Mouse (Mus musculus) ovary, adult 18-20 months (tissue): ENCODE measurements around the gene Hdac2.
A peak's percentile ranks its signal among the peaks of the same experiment; 100 is the strongest.

ENCODE experiments used
- DNase-seq: peaks from one replicate; pipeline ENCODE4 v3.0.0; 2022; ENCODE audit warnings: low spot score, mixed read lengths

Gene Hdac2

GRCm38 (mm10) chr10:36974086-36974675, at the start of gene Hdac2:
TSS of gene Hdac2 (plus strand) at chr10:36974544.
- DNase-seq: peak; percentile 80

GRCm38 (mm10) chr10:36928212-36928611, 46.1 kb upstream of the Hdac2 start:
- DNase-seq: no peak

GRCm38 (mm10) chr10:36935863-36936262, 38.5 kb upstream of the Hdac2 start:
- DNase-seq: no peak

- no peak for DNase-seq
Measured at GRCm38 (mm10) chr10:36936271-36936670, 38.1 kb upstream of the Hdac2 start.

GRCm38 (mm10) chr10:36951742-36952141, 22.6 kb upstream of the Hdac2 start:
- DNase-seq: no peak

- no peak for DNase-seq
Measured at GRCm38 (mm10) chr10:36952622-36953021, 21.7 kb upstream of the Hdac2 start.

- DNase-seq: no peak
Measured at GRCm38 (mm10) chr10:36959563-36960110, 14.7 kb upstream of the Hdac2 start.

- no peak for DNase-seq
Measured at GRCm38 (mm10) chr10:36964406-36964805, 9.9 kb upstream of the Hdac2 start.

GRCm38 (mm10) chr10:36974676-36975520, 554 bp downstream of the Hdac2 start:
- peak; percentile 42 for DNase-seq

- DNase-seq: no peak
Measured at GRCm38 (mm10) chr10:36981866-36982265, 7.5 kb downstream of the Hdac2 start.

GRCm38 (mm10) chr10:36992149-36992548, 17.8 kb downstream of the Hdac2 start:
- DNase-seq: no peak

- DNase-seq: no peak
Measured at GRCm38 (mm10) chr10:37000839-37001238, 26.5 kb downstream of the Hdac2 start.

GRCm38 (mm10) chr10:37014274-37015107, 40.1 kb downstream of the Hdac2 start:
- DNase-seq: peak; percentile 42

- no peak for DNase-seq
Measured at GRCm38 (mm10) chr10:37015729-37016128, 41.4 kb downstream of the Hdac2 start.

GRCm38 (mm10) chr10:37016200-37016599, 41.9 kb downstream of the Hdac2 start:
- no peak for DNase-seq

GRCm38 (mm10) chr10:37024301-37024700, 50.0 kb downstream of the Hdac2 start:
- DNase-seq: no peak

GRCm38 (mm10) chr10:37028651-37029050, 54.3 kb downstream of the Hdac2 start:
- DNase-seq: no peak

- no peak for DNase-seq
Measured at GRCm38 (mm10) chr10:37035090-37035497, 60.8 kb downstream of the Hdac2 start.

- no peak for DNase-seq
Measured at GRCm38 (mm10) chr10:37047661-37048098, 73.3 kb downstream of the Hdac2 start.
